Mouse (Mus musculus): ENCODE data around the gene Vmn1r103.
"Not testable (repeated sequence)": the region's sequence is repeated elsewhere in the genome, so short reads cannot be mapped to it uniquely, and the experiment has no call there.

Gene Vmn1r103

GRCm38 (mm10) chr7:20510434-20510833, at the start of gene Vmn1r103:
Vmn1r103 (minus strand) TSS chr7:20510534.
- DNase-seq (ENCODE audit: low read depth, low spot score), result not testable (repeated sequence)

DNA sequence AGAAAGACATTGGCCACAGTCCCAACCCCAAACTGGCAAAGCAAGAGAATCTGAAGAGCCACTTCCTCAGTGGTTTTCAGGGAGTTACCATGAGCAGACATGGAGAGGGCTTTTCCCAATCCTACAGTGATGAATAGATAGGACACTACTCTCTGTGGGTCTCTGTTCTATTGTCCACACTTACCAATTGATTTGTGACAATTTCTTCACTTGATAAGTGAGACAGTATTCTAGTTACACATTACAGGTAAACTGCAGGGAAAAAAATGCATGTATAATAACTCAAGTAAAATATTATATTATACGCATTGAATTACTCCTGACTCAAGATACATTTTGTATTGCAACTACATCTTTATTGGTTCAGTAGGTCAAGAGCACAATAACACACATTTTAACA, 35.3 kb upstream of the Vmn1r103 start, which contains the start of gene Gm5726:
Gene Gm5726 (minus strand): TSS at position 101 of the 400 bp plus-strand sequence.
- not testable (repeated sequence) for DNase-seq (ENCODE audit: low read depth, low spot score)

GRCm38 (mm10) chr7:20533537-20533936, 23.2 kb upstream of the Vmn1r103 start, which contains the start of gene Vmn1r104:
Vmn1r104 (plus strand) TSS chr7:20533837.
- DNase-seq (ENCODE audit: low read depth, low spot score), result not testable (repeated sequence)

- not testable (repeated sequence) for DNase-seq (ENCODE audit: low read depth, low spot score)
Observed at GRCm38 (mm10) chr7:20474825-20475224, 35.5 kb downstream of the Vmn1r103 start, which contains the start of gene Gm10670. Gm10670 (minus strand) TSS chr7:20474925.

Measured in retina, adult 2 months (tissue).